Mouse (Mus musculus): ENCODE data around the gene Sat2. TPM values are rescaled to one million over a fixed set of nuclear protein-coding genes. Genes with fewer than 3 reads are reported as not detected.

Sat2 gene
- polyA plus RNA-seq (2015; fragmentation: Nextera tagmentation; extraction: Ambion mirVana) = 22.6 and 26.2 TPM in 2 replicates

DNA sequence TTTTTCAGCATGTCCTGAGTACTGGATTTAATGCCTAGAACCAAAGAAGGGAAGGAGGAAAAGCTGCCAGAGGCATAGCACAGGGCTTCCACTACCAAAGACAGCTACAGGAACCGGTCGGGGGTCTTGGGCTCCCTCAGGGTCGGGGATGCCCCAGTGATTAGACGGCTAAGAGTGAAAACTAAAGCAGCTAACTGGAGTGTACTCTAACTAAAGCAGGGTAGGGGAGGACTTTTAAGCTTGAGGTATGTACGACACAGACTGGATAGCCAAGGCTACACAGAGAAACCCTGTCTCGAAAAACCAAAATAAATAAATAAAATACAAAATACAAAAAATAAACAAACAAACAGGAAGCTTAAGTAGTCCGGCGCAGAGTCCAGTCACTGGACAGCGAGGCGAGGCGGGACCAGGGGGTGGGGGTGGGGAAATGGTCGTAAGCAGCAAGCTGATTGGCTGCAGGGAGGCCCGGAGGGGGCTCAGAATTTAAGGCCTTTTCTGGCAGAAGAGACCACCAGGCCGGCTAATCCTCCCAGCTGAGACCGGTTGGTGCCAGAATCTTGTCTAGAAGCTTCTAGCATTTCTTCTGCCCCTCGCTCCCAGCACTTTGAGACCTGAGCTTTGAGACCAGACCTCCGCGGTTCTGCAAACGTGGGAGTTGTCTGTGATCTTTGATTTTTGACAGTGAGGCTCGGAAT is at the start of gene Sat2:
Gene Sat2 (plus strand): TSS at position 454 of the 698 bp plus-strand sequence.
- WGBS = 0% methylated on average over 20 of the region's 20 CpGs
- H3K36me3 ChIP-seq (ENCODE audit: control insufficient read depth, insufficient read depth, low read length) = no peaks in the 10 kb centered on the region

GRCm38 (mm10) chr11:69575220-69575619 is 46.6 kb upstream of the Sat2 start:
- H3K9ac ChIP-seq (ENCODE audit: low read depth, low read length) = no peak overlapping the region
- H3K27me3 ChIP-seq (replicated peaks; ENCODE audit: control insufficient read depth, insufficient read depth, low read length) = no peaks in the 10 kb centered on the region
- H3K27ac ChIP-seq (ENCODE audit: low read depth, low read length) = no peak overlapping the region
- peaks cover 2% of the 10 kb centered on the region; the same call in 1 of the 2 replicates for H3K36me3 ChIP-seq (ENCODE audit: control insufficient read depth, insufficient read depth, low read length)
- WGBS = 64% methylated on average over 3 of the region's 3 CpGs
- peaks cover 20% of the 10 kb centered on the region for H3K4me1 ChIP-seq (ENCODE audit: control insufficient read depth, insufficient read depth, low read depth, low read length)
- no peak overlapping the region for H3K4me2 ChIP-seq (ENCODE audit: low read length)
- no peaks in the 10 kb centered on the region for H3K9me3 ChIP-seq (ENCODE audit: control insufficient read depth, low read length)
- no peak overlapping the region for H3K4me3 ChIP-seq (ENCODE audit: low read length)
- ATAC-seq = no peak

More for the DNA sequence above, at the start of gene Sat2:
- peak within 1 kb of the TSS; percentile 83 for H3K4me2 ChIP-seq (ENCODE audit: low read length)
- peak within 1 kb of the TSS; percentile 81 for H3K27ac ChIP-seq (ENCODE audit: low read depth, low read length)
- H3K9ac ChIP-seq (ENCODE audit: low read depth, low read length) = peak within 1 kb of the TSS; percentile 80
- H3K4me3 ChIP-seq (ENCODE audit: low read length) = peak within 1 kb of the TSS; percentile 59
- no peaks in the 10 kb centered on the region for H3K27me3 ChIP-seq (replicated peaks; ENCODE audit: control insufficient read depth, insufficient read depth, low read length)
- H3K4me1 ChIP-seq (ENCODE audit: control insufficient read depth, insufficient read depth, low read depth, low read length) = peaks cover 9% of the 10 kb centered on the region
- peak; percentile 92 for ATAC-seq
- no peaks in the 10 kb centered on the region for H3K9me3 ChIP-seq (ENCODE audit: control insufficient read depth, low read length)

GRCm38 (mm10) chr11:69576307-69576706 is 45.5 kb upstream of the Sat2 start:
- 73% methylated on average over 5 of the region's 5 CpGs for WGBS

DNA sequence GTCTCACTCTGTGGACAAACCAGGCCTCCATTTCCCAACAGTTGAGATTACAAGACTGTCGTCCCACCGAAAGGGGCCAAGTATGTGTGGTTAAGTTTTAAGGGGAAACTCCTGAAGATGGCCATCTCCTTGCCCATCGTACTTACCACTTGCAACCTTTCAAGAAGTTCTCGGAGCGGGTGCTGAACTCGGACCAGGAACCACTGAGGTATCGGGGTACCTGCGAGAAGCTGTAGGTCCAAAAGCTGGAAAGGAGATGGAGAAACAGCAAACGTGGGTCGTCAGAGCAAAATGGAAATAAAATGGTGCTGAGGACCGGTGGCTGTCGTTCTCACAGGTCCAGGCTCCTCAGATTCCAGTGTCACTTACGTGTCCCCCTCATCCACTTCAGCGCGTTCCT is 43.5 kb upstream of the Sat2 start:
- ATAC-seq = no peak
- H3K27me3 ChIP-seq (replicated peaks; ENCODE audit: control insufficient read depth, insufficient read depth, low read length) = no peaks in the 10 kb centered on the region
- peaks cover 24% of the 10 kb centered on the region for H3K4me1 ChIP-seq (ENCODE audit: control insufficient read depth, insufficient read depth, low read depth, low read length)
- H3K27ac ChIP-seq (ENCODE audit: low read depth, low read length) = no peak overlapping the region
- peak overlapping the region; percentile 62 for H3K4me3 ChIP-seq (ENCODE audit: low read length)
- H3K9ac ChIP-seq (ENCODE audit: low read depth, low read length) = peak overlapping the region; percentile 60
- H3K9me3 ChIP-seq (ENCODE audit: control insufficient read depth, low read length) = no peaks in the 10 kb centered on the region
- no peaks in the 10 kb centered on the region; the same call in 1 of the 2 replicates for H3K36me3 ChIP-seq (ENCODE audit: control insufficient read depth, insufficient read depth, low read length)
- 12% methylated on average over 15 of the region's 15 CpGs for WGBS
- H3K4me2 ChIP-seq (ENCODE audit: low read length) = peak overlapping the region; percentile 75

More at GRCm38 (mm10) chr11:69576307-69576706, 45.5 kb upstream of the Sat2 start:
- Histone ChIP-seq H3K9ac (ENCODE audit: low read depth, low read length) (no peak overlapping the region), H3K4me3 (ENCODE audit: low read length) (no peak overlapping the region), H3K27ac (ENCODE audit: low read depth, low read length) (no peak overlapping the region), H3K36me3 (ENCODE audit: control insufficient read depth, insufficient read depth, low read length) (no peaks in the 10 kb centered on the region; the same call in 1 of the 2 replicates), H3K27me3 (replicated peaks; ENCODE audit: control insufficient read depth, insufficient read depth, low read length) (no peaks in the 10 kb centered on the region), H3K4me1 (ENCODE audit: control insufficient read depth, insufficient read depth, low read depth, low read length) (peaks cover 20% of the 10 kb centered on the region), H3K9me3 (ENCODE audit: control insufficient read depth, low read length) (no peaks in the 10 kb centered on the region), H3K4me2 (ENCODE audit: low read length) (no peak overlapping the region)
- no peak for ATAC-seq

GRCm38 (mm10) chr11:69579128-69580017 is 42.5 kb upstream of the Sat2 start:
- Histone ChIP-seq H3K9ac (ENCODE audit: low read depth, low read length) (peak overlapping the region; percentile 61), H3K4me1 (ENCODE audit: control insufficient read depth, insufficient read depth, low read depth, low read length) (peaks cover 24% of the 10 kb centered on the region), H3K9me3 (ENCODE audit: control insufficient read depth, low read length) (no peaks in the 10 kb centered on the region), H3K4me3 (ENCODE audit: low read length) (peak overlapping the region; percentile 62), H3K27me3 (replicated peaks; ENCODE audit: control insufficient read depth, insufficient read depth, low read length) (no peaks in the 10 kb centered on the region), H3K4me2 (ENCODE audit: low read length) (peak overlapping the region; percentile 84), H3K36me3 (ENCODE audit: control insufficient read depth, insufficient read depth, low read length) (no peaks in the 10 kb centered on the region; the same call in 1 of the 2 replicates), H3K27ac (ENCODE audit: low read depth, low read length) (peak overlapping the region; percentile 89)
- ATAC-seq = peak; percentile 86
- 2% methylated on average over 39 of the region's 39 CpGs for WGBS

- no peaks in the 10 kb centered on the region for H3K36me3 ChIP-seq (ENCODE audit: control insufficient read depth, insufficient read depth, low read length)
- no peaks in the 10 kb centered on the region for H3K9me3 ChIP-seq (ENCODE audit: control insufficient read depth, low read length)
- H3K9ac ChIP-seq (ENCODE audit: low read depth, low read length) = peak within 1 kb of the TSS; percentile 67
- peak within 1 kb of the TSS; percentile 62 for H3K4me3 ChIP-seq (ENCODE audit: low read length)
- H3K4me2 ChIP-seq (ENCODE audit: low read length) = peak within 1 kb of the TSS; percentile 84
- under 1% methylated on average over 13 of the region's 13 CpGs for whole genome bisulfite sequencing
- no peaks in the 10 kb centered on the region for H3K27me3 ChIP-seq (replicated peaks; ENCODE audit: control insufficient read depth, insufficient read depth, low read length)
- ATAC-seq = peak; percentile 60
- peaks cover 24% of the 10 kb centered on the region for H3K4me1 ChIP-seq (ENCODE audit: control insufficient read depth, insufficient read depth, low read depth, low read length)
- H3K27ac ChIP-seq (ENCODE audit: low read depth, low read length) = peak within 1 kb of the TSS; percentile 89
These were observed 41.7 kb upstream of the Sat2 start, which contains the start of the genes Wrap53 and Trp53 for GRCm38 (mm10) chr11:69580091-69580514. Gene Wrap53, minus strand, starts transcription at chr11:69580255. Gene Trp53, plus strand, starts transcription at chr11:69580359.

DNA sequence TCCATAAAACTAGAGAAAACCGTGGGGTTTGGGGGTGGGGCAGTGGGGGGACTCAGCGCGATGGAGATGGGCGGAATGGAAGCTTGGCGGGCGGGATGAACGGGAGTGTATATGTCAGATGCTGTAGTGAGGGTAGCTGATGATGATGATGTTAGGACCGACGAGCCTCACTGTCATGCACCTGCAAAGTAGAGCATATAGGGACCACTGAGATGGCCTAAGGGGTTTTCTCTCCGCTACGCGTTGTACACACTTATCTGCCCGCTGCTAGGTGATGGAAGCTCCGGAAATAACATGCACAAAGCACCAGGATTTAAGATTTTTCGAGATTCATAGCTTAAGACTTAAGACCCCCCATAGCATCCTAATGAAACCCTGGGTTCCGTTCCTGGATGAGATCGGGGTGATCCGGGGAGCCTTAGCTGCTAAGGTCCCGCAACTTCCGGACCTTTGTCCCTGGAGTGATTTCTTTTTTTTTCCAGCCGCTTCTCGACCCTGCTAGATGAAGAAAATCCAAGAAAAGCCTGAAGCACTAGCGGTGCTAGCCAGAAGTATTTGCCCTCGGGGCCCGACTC is 41.2 kb upstream of the Sat2 start:
- peak overlapping the region; percentile 57 for H3K4me3 ChIP-seq (ENCODE audit: low read length)
- H3K4me2 ChIP-seq (ENCODE audit: low read length) = peak overlapping the region; percentile 84
- no peaks in the 10 kb centered on the region for H3K36me3 ChIP-seq (ENCODE audit: control insufficient read depth, insufficient read depth, low read length)
- H3K27me3 ChIP-seq (replicated peaks; ENCODE audit: control insufficient read depth, insufficient read depth, low read length) = no peaks in the 10 kb centered on the region
- peak; percentile 25 for ATAC-seq
- peak overlapping the region; percentile 67 for H3K9ac ChIP-seq (ENCODE audit: low read depth, low read length)
- H3K9me3 ChIP-seq (ENCODE audit: control insufficient read depth, low read length) = no peaks in the 10 kb centered on the region
- H3K27ac ChIP-seq (ENCODE audit: low read depth, low read length) = peak overlapping the region; percentile 89
- WGBS = under 1% methylated on average over 25 of the region's 25 CpGs
- peaks cover 24% of the 10 kb centered on the region for H3K4me1 ChIP-seq (ENCODE audit: control insufficient read depth, insufficient read depth, low read depth, low read length)

DNA sequence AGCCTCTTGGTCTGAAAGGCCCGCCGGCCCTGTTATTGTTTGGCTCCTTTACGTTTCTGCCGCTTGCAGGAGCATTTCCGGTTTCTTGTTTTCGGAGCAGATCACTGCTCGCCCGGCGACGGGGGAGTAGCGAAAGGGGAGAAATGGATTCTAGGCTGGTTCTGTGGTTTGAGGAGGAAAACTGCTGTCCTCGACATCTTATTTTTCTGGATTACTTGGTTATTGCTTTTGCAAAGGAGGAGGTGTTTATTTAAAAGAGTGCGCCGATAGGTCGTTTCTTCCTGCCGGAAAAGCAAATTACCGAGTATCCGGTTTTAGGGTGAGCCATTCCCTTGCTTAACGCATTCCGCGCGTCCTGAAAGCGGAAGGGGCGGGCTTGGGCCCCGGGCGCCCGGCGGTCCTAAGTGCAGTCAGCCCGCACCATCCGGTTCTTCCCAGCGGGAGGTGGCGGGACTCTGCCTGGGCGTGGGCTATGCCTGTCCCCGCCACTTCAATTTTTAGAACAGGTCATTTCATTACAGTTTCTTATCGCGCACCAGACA is 40.6 kb upstream of the Sat2 start:
- Histone ChIP-seq H3K27me3 (replicated peaks; ENCODE audit: control insufficient read depth, insufficient read depth, low read length) (no peaks in the 10 kb centered on the region), H3K36me3 (ENCODE audit: control insufficient read depth, insufficient read depth, low read length) (no peaks in the 10 kb centered on the region), H3K9ac (ENCODE audit: low read depth, low read length) (peak overlapping the region; percentile 67), H3K4me1 (ENCODE audit: control insufficient read depth, insufficient read depth, low read depth, low read length) (peaks cover 24% of the 10 kb centered on the region), H3K9me3 (ENCODE audit: control insufficient read depth, low read length) (no peaks in the 10 kb centered on the region), H3K4me2 (ENCODE audit: low read length) (peak overlapping the region; percentile 84), H3K4me3 (ENCODE audit: low read length) (peak overlapping the region; percentile 57), H3K27ac (ENCODE audit: low read depth, low read length) (peak overlapping the region; percentile 89)
- ATAC-seq = peak; percentile 83
- WGBS = under 1% methylated on average over 36 of the region's 36 CpGs

All from hindbrain, embryonic 16.5 days (tissue).